Mouse (Mus musculus): Measurements from ENCODE around the gene Epn2.

Gene Epn2

DNA sequence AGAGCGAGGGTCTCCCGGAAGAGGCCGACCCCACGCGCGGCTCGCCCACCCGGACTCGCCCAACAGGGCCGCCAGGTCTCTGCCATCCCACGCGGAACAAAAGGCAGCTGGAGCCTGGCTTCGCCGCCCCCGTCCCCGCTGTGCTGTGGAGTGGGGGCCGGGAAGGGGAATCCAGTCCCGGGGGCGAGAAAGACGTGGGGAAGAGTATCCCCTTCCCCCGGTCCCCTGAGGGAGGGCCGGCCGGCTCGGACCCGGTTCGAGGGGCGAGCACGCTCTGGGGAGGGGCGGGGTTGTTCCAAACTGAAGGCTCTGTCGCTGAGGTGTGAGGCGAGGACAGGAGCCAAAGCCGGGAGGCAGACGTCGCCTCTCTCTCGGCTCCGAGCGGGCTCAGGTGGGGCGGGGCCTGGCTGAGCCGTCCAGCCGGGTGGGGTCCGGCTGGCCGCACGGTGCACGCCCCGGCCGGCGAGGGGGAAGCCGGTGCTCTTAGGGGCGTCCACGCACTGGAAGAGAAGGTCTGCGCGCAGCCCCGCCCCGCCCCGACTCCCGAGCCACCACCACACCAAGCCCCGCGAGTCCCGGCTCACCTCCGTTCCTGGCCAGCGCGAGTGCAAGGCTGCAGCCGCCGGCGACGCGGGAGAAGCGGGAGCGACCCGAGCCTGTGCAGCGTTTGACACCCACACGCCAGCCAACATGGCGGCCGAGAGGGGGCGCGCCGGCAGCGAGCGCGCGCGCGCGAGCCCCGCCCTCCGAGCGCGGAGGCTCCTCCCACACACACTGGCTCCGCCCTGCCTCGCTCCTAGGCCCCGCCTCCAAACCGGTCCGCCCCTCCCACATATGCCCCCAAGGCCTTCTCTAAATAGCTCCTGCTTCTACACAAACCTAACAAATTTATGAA lies at the start of gene Epn2:
Gene Epn2, minus strand, starts transcription at position 705 of the 895 bp plus-strand sequence.
- DNase-seq (ENCODE audit: low read depth, low spot score) = peak; percentile 64

GRCm38 (mm10) chr11:61626509-61626908 lies 47.0 kb upstream of the Epn2 start:
- DNase-seq (ENCODE audit: low read depth, low spot score) = no peak

GRCm38 (mm10) chr11:61625136-61625535 lies 45.6 kb upstream of the Epn2 start:
- peak; percentile 73 for DNase-seq (ENCODE audit: low read depth, low spot score)

GRCm38 (mm10) chr11:61620762-61621161 lies 41.3 kb upstream of the Epn2 start:
- DNase-seq (ENCODE audit: low read depth, low spot score) = no peak

DNA sequence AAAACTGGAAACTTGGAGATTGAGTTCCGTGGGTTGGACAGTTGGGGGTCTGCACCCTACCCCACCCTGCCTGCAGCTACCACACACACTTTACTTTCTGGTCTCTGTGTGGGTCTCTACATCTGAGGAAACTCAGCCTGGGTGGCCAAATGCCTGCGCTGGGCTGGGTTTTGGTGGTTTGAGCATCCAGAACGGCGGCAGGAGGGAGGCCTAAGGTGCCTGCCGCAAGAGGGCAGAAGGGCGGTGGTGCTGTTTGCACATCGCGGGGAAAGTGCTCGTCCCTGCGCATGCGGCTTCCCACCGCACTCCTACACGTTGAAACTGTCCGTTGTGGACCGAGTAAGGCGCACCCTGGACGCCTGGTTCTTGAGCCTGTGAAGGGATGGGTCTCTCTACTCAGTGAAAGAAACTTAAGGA lies 40.8 kb upstream of the Epn2 start:
- DNase-seq (ENCODE audit: low read depth, low spot score) = no peak

DNA sequence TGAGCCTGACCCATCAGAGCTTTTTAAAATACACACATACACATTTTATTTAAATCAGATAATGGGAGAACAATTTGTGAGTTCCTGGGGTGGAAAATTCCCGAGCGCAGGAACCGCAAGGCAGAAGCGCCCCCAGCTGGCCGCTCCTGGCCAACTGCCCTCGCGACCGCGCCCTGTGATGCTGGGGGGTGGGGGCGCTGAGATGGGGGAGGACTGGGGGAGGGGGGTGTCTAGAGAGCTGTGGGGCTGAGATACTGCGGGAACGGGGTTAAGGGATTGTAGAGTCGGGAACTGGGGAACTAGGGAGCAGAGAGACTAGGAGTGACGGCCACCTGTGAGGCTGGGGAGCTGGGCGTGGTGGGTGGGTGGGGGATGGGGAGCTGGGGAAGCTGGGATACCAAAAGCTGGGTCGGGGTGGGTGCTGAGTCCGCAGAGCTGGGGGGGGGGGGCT lies 40.3 kb upstream of the Epn2 start:
- DNase-seq (ENCODE audit: low read depth, low spot score) = no peak

DNA sequence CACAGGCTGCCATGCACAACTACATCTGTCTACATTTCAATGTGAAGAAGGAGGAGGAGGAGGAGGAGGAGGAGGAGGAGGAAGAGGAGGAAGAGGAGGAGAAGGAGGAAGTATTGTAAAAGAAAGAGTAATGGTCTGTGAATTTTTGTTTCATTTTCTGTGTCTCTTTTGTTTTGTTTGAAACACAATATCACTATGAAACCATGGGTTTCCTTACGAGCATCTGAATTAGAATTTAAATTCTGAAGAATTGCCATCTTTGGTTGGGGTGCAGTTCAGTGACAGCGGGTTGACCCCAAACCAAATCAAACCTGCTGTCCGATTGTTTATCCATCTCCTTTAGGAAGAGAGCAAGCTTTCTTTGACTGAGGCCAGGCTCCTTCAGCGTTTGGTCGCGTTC lies 39.9 kb upstream of the Epn2 start:
- DNase-seq (ENCODE audit: low read depth, low spot score) = no peak

- no peak for DNase-seq (ENCODE audit: low read depth, low spot score)
These were observed 39.1 kb upstream of the Epn2 start for GRCm38 (mm10) chr11:61618571-61618970.

DNA sequence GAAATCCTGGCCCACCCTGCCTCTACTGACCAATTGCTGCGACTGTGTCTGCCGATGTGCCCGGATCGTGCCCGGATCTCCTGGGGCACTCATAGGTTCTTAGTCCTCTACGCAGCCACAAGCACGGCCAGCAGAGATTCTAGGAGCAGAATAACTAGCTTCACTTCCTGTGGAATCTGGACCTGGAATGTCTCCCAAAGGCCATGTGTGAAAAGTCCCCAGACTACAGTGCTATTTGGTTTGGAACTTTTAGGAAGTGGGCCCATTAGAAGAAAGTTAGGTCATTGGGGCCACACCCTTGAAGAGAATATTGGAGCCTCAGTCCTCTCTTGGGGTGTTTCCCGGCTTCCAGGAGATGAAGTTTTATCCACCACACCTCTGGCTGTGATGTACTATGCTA lies 38.6 kb upstream of the Epn2 start:
- no peak for DNase-seq (ENCODE audit: low read depth, low spot score)

DNA sequence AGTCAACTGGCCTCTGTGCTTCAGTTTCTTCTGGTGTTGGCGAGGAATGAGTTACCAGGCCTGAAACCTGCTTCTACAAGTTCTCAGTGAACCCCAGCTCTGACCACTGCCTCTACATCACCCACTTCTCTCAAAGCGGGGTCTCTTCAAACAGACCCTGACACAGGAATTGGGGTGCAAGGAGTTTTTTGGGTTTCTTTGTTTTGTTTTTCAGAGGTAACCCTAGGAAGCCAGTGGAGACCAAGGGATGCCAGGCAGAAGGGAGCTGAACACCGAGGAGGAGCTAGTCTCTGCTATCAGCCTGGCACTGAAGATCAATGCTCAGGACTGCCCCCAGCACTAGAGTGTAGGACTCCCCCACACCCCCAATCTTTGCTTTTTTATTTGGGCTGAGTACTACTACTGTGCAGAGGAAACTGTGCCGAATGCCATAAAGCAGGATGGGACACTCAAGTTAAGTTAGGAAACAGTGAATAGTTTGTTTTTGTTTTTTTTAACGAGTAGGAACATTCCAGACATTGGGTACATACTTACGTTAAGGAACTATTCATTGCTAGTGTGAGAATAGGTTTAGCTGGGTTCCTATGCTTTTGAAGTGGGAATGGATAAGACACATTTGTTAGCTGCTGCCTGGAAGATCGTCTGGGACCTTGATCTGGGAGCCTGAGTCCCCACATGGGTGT lies 37.9 kb upstream of the Epn2 start:
- no peak for DNase-seq (ENCODE audit: low read depth, low spot score)

- no peak for DNase-seq (ENCODE audit: low read depth, low spot score)
These were observed 37.2 kb upstream of the Epn2 start for GRCm38 (mm10) chr11:61616523-61617292.

DNA sequence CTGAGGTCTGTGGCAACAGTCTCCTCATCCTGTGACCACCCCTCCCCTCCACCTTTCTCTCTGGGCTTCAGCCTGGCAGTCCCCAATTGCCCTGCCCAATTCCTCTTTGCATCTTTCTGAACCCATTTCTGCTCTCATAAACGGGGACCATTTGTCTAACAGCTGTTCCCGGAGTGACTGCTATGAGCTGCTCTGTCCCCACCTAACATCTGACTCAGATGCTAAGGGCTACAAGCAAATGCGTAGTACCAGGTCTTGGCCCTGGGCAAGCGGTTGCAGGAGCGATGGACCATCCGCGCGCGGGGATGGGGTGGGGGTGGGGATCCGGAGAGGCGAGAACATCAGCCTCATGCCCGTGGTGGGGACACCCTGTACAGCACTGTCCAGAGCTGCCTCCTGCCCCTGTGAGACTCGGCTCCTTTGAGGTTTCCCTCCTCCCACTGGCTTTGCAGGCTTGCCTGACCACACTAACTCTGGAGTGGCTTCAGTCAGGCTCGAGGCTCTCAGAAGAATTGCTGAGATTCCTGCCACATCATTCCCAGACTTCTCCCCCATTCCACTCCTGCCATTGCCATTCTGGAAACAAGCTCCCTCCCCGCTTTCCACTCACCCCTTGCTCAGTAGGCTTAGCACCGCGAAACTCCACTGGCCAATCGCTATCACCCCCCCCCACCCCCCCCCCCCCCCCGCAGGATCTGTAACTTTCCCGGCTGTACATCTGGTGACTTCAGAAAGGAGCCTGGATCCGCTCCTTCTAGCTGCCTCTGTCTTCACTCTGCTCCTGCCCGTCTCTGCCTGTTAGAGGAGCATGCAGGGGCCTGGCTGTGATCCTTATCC lies 36.4 kb upstream of the Epn2 start:
- DNase-seq (ENCODE audit: low read depth, low spot score) = no peak

DNA sequence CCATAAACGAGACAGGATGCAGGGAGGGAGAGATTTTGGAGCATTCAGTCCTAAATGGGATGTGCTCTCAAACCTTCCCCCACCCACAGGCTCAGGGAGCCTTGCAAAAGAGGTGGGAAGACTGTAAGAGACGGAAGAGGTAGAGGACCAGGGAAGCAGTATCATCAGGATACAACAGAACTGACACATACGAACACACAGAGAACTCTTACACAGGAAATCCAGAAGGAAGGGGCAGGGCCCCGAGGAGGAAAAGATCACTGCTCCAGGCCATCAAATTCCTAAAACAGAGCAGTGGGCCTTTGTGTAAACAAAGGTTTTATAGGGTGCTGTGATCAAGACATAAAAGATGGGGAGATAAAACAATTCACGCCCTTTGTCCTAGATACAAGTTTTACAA lies 34.9 kb upstream of the Epn2 start:
- DNase-seq (ENCODE audit: low read depth, low spot score) = no peak

DNA sequence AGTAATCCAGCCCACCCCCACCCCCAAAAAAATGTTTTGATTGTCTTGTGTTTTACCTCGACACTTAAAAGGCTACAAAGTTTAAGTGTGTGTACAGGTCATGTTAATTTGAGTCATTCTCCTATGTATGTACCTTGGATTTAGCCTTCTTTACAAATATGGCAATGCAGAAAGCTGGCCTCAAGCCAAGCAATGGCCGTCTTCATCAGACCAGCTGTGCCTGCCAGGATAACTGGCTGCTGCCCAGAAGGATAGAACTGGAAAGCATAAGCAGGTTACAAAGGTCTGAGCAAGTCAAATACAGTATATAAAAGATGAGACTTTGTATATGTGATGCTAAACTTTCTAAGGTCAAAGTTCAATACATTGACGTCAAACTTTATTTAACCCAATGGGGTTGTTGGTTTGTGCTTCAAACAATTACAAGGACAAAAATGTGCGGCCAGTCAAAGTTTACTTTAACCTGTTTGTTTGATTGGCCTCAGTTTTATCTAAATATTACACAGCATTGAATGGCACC lies 32.7 kb upstream of the Epn2 start:
- DNase-seq (ENCODE audit: low read depth, low spot score) = no peak

GRCm38 (mm10) chr11:61611197-61611596 lies 31.7 kb upstream of the Epn2 start:
- no peak for DNase-seq (ENCODE audit: low read depth, low spot score)

- DNase-seq (ENCODE audit: low read depth, low spot score) = no peak
These were observed 28.6 kb upstream of the Epn2 start for GRCm38 (mm10) chr11:61608072-61608471.

DNA sequence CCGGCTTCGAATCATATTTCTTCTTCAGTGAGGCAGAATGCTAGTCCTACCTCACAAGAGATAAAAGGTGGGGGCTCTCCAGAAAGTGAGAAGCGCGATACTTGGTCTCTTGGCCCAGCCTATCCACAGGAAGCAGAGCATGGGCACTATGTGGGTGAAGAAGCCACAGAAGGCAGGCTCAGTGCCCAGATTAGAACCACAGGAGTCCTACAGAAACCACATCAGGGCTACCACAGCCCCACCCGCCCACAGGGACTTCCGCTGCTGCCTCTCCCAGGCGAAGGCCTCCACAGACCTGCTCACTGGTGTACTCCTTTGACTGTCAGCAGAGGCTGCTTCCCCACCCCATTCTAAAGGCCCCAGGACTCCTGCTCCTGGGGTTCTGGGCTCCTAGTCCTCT lies 23.2 kb upstream of the Epn2 start:
- no peak for DNase-seq (ENCODE audit: low read depth, low spot score)

DNA sequence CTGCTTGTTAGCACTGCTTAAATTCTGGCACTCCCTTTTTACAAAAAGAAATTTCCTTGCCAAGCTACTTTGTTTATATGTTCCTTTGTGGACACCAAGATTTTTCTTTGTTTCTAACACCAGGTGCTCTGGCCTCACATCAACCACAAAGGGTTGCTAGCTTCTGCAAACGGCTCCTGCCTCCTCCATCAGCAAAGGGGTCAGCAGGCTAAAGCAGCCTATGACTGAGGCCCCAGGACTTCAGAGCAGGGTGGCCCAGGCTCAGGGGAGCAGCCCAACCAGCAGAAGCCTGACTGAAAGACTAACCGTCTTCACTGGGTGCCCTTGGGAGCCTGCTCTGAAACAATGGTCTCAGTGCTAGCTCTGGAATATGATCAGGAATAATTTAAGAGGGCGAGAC lies 22.0 kb upstream of the Epn2 start:
- DNase-seq (ENCODE audit: low read depth, low spot score) = no peak

- no peak for DNase-seq (ENCODE audit: low read depth, low spot score)
These were observed 18.9 kb upstream of the Epn2 start for GRCm38 (mm10) chr11:61598367-61598766.

- DNase-seq (ENCODE audit: low read depth, low spot score) = no peak
These were observed 18.0 kb upstream of the Epn2 start for GRCm38 (mm10) chr11:61597471-61597870.

DNA sequence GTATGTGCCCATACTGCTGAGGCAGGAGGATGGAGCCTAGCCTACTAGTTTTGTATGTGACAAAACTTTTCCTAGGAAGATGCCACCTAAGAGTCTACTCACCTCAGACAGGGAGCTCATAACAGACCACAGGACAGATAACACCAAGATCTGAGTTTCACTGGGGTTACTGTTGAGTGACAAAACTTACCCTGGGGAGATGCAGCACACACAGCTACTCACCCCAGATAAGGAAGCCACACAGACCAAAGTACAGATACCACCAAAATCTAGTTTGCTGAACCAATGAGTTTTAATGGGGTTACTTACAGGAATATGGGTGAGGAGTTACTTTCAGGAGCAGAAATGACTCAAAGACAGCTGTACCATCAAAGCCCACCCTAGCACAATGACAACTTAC lies 13.6 kb upstream of the Epn2 start:
- no peak for DNase-seq (ENCODE audit: low read depth, low spot score)

All from telencephalon, adult 2 months (tissue).